Mouse (Mus musculus) gastrocnemius, adult 8-10 months (tissue): ENCODE results near the gene Kif26b. TPM values are rescaled to one million over a fixed set of nuclear protein-coding genes. Genes with fewer than 3 reads are reported as not detected.

Experiments used
- DNase-seq, 2 experiments: peaks; one replicate each; pipeline ENCODE4 v3.0.0; 2022; ENCODE audit warnings: low spot score in 2 of 2
- total RNA-seq, 4 experiments: library from RNA; stranded (reverse); gene quantifications; 2 replicates each; pipeline ENCODE4 v1.2.4; 2022

Kif26b gene
- total RNA-seq, 4 experiments from 2014 or later, result 2.3 to 4.9 (median 2.6) TPM

GRCm38 (mm10) chr1:178768976-178769375 is 240.1 kb downstream of the Kif26b start:
- no peak for DNase-seq

- DNase-seq, result no peak
Measured at GRCm38 (mm10) chr1:178769988-178770387, 241.1 kb downstream of the Kif26b start.

GRCm38 (mm10) chr1:178770626-178771362 is 241.9 kb downstream of the Kif26b start:
- DNase-seq, result no peak

- DNase-seq, result no peak
Measured at GRCm38 (mm10) chr1:178779742-178780141, 250.8 kb downstream of the Kif26b start.

- DNase-seq, result no peak
Measured at GRCm38 (mm10) chr1:178784043-178784442, 255.1 kb downstream of the Kif26b start.

GRCm38 (mm10) chr1:178791266-178791665 is 262.3 kb downstream of the Kif26b start:
- DNase-seq, result no peak

- DNase-seq, result no peak
Measured at GRCm38 (mm10) chr1:178792726-178793125, 263.8 kb downstream of the Kif26b start.

GRCm38 (mm10) chr1:178794866-178795265 is 265.9 kb downstream of the Kif26b start:
- no peak for DNase-seq

GRCm38 (mm10) chr1:178797388-178797787 is 268.5 kb downstream of the Kif26b start:
- no peak for DNase-seq

GRCm38 (mm10) chr1:178798333-178798732 is 269.4 kb downstream of the Kif26b start:
- no peak for DNase-seq

- no peak for DNase-seq
Measured at GRCm38 (mm10) chr1:178798886-178799285, 270.0 kb downstream of the Kif26b start.

- no peak for DNase-seq
Measured at GRCm38 (mm10) chr1:178799836-178800552, 271.1 kb downstream of the Kif26b start.

- no peak for DNase-seq
Measured at GRCm38 (mm10) chr1:178803155-178803554, 274.2 kb downstream of the Kif26b start.

GRCm38 (mm10) chr1:178817476-178817875 is 288.6 kb downstream of the Kif26b start:
- DNase-seq, result no peak

- no peak for DNase-seq
Measured at GRCm38 (mm10) chr1:178819060-178819459, 290.1 kb downstream of the Kif26b start.

- no peak for DNase-seq
Measured at GRCm38 (mm10) chr1:178820079-178820478, 291.2 kb downstream of the Kif26b start.

GRCm38 (mm10) chr1:178820556-178821435 is 291.9 kb downstream of the Kif26b start:
- no peak for DNase-seq

- DNase-seq, result no peak
Measured at GRCm38 (mm10) chr1:178824871-178825270, 295.9 kb downstream of the Kif26b start.

GRCm38 (mm10) chr1:178827223-178827622 is 298.3 kb downstream of the Kif26b start:
- DNase-seq, result no peak

GRCm38 (mm10) chr1:178829456-178829855 is 300.5 kb downstream of the Kif26b start:
- no peak for DNase-seq

GRCm38 (mm10) chr1:178832571-178832970 is 303.6 kb downstream of the Kif26b start:
- DNase-seq, result no peak

GRCm38 (mm10) chr1:178835805-178836204 is 306.9 kb downstream of the Kif26b start:
- no peak for DNase-seq
